Mouse (Mus musculus): ENCODE results near the gene Galnt11. TPM values are rescaled to one million over a fixed set of nuclear protein-coding genes. Genes with fewer than 3 reads are reported as not detected.

The Galnt11 gene
- polyA plus RNA-seq, 2 experiments: 40.1 to 46.6 TPM

- ATAC-seq (ENCODE audit: low FRiP score, low read depth) (no peak), DNase-seq (ENCODE audit: low spot score) (no peak)
- H3K9me3 ChIP-seq (ENCODE audit: control insufficient read depth, low read length): no peaks in the 10 kb centered on the region
- peaks cover 52% of the 10 kb centered on the region for H3K36me3 ChIP-seq (ENCODE audit: control insufficient read depth, insufficient read depth, low read length)
- no peaks in the 10 kb centered on the region for H3K4me1 ChIP-seq (ENCODE audit: control insufficient read depth, insufficient read depth, low read length)
- no peaks in the 10 kb centered on the region for H3K27me3 ChIP-seq (ENCODE audit: control insufficient read depth, insufficient read depth, low read length)
- no peak for TF ChIP-seq POLR2A (IDR thresholded peaks at IDR 0.05; ENCODE audit: borderline replicate concordance, extremely low read depth, insufficient read depth, insufficient read length)
- no peak overlapping the region for H3K9ac ChIP-seq (ENCODE audit: low read depth, low read length, severe bottlenecking)
- H3K4me3 ChIP-seq (replicated peaks; ENCODE audit: low read length): no peak overlapping the region
- WGBS: 98% methylated on average over 2 of the region's 2 CpGs
- H3K27ac ChIP-seq (replicated peaks; ENCODE audit: low read depth, low read length): no peak overlapping the region
- no peak overlapping the region for H3K4me2 ChIP-seq (replicated peaks; ENCODE audit: low read depth, low read length, severe bottlenecking)
These were observed 88.5 kb downstream of the Galnt11 start for GRCm38 (mm10) chr5:25310226-25310625.

GRCm38 (mm10) chr5:25313881-25314280, 92.2 kb downstream of the Galnt11 start:
- TF ChIP-seq POLR2A (IDR thresholded peaks at IDR 0.05; ENCODE audit: borderline replicate concordance, extremely low read depth, insufficient read depth, insufficient read length): no peak
- peaks cover 60% of the 10 kb centered on the region for H3K36me3 ChIP-seq (ENCODE audit: control insufficient read depth, insufficient read depth, low read length)

More at GRCm38 (mm10) chr5:25313881-25314280, 92.2 kb downstream of the Galnt11 start:
- H3K9ac ChIP-seq (ENCODE audit: low read depth, low read length, severe bottlenecking): no peak overlapping the region
- 84% methylated on average over 6 of the region's 6 CpGs for WGBS
- no peaks in the 10 kb centered on the region for H3K27me3 ChIP-seq (ENCODE audit: control insufficient read depth, insufficient read depth, low read length)
- no peak overlapping the region for H3K4me3 ChIP-seq (replicated peaks; ENCODE audit: low read length)
- no peak for DNase-seq (ENCODE audit: low spot score)
- H3K4me2 ChIP-seq (replicated peaks; ENCODE audit: low read depth, low read length, severe bottlenecking): no peak overlapping the region
- H3K4me1 ChIP-seq (ENCODE audit: control insufficient read depth, insufficient read depth, low read length): no peaks in the 10 kb centered on the region
- no peaks in the 10 kb centered on the region for H3K9me3 ChIP-seq (ENCODE audit: control insufficient read depth, low read length)
- H3K27ac ChIP-seq (replicated peaks; ENCODE audit: low read depth, low read length): no peak overlapping the region
- ATAC-seq (ENCODE audit: low FRiP score, low read depth): no peak

Other genes starting within 250 kb of the Galnt11 start
- 32.6 and 33.1 TPM in 2 replicates for gene Prkag2, start 121.3 kb upstream of the Galnt11 start, polyA plus RNA-seq (2012; rRNA removed)
- 21.3 and 22.3 TPM in 2 replicates for gene Prkag2, start 121.3 kb upstream of the Galnt11 start, polyA plus RNA-seq (2014; fragmentation: Nextera tagmentation; extraction: Ambion mirVana)
- not detected in 2 replicates for gene Galntl5, start 40.4 kb upstream of the Galnt11 start, polyA plus RNA-seq (2012; rRNA removed)
- gene Galntl5, start 40.4 kb upstream of the Galnt11 start, polyA plus RNA-seq (2014; fragmentation: Nextera tagmentation; extraction: Ambion mirVana): not detected in 2 replicates
- gene E130116L18Rik, start 1.2 kb downstream of the Galnt11 start, polyA plus RNA-seq (2012; rRNA removed): 0.64 TPM in 1 of 2 replicates, not detected in the other
- not detected in 2 replicates for gene E130116L18Rik, start 1.2 kb downstream of the Galnt11 start, polyA plus RNA-seq (2014; fragmentation: Nextera tagmentation; extraction: Ambion mirVana)